Mouse (Mus musculus) left cerebral cortex, adult 9 months (tissue): Measurements from ENCODE around the gene Myg1.

Source experiments
- DNase-seq, 2 experiments: peaks; one replicate each; pipeline ENCODE4 v3.0.0; 2022; ENCODE audit warnings: low spot score in 2 of 2

Gene Myg1

GRCm38 (mm10) chr15:102383671-102384070, 52.2 kb downstream of the Myg1 start:
- DNase-seq = no peak

DNA sequence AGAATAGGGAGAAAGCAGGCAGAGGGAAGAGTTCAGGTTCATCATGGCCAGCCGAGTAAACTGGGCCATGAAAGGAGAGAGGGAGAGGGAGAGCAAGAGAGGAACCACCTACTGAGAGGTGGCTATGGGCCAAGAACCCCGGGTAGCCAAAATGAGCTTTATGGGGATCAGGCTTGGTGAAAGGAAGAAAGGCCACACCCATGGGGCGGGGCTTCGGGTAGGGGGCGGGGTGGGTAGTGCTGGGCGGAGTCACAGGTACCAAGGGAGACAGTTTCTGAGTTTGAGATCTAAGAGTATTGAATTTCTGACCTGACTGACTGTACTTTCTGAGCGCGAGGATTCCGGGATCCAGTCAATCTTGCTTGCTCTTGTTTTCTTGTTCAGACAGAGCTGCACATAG, 55.1 kb downstream of the Myg1 start:
- DNase-seq = no peak
